Mouse (Mus musculus) midbrain, embryonic 10.5 days (tissue): ENCODE results near the gene Nr5a2. TPM values are rescaled to one million over a fixed set of nuclear protein-coding genes. Genes with fewer than 3 reads are reported as not detected.

Experiments
- DNase-seq: peaks from one replicate; pipeline ENCODE4 v3.0.0-alpha.2; 2017; ENCODE audit warnings: low spot score
- H3K27ac ChIP-seq: fragments of 300-500 bp; sonication (generic); replicated peaks from 2 replicates; pipeline ENCODE4 v1.5.1; 2016; ENCODE audit warnings: mild to moderate bottlenecking
- H3K27me3 ChIP-seq: fragments of 300-500 bp; sonication (generic); 2 replicates; pipeline ENCODE4 v1.6.1; 2016; ENCODE audit warnings: low read depth, mild to moderate bottlenecking; ENCODE audit not compliant: poor library complexity, severe bottlenecking
- H3K36me3 ChIP-seq: fragments of 300-500 bp; sonication (generic); 2 replicates; pipeline ENCODE4 v1.6.1; 2016; ENCODE audit warnings: mild to moderate bottlenecking, moderate library complexity
- H3K4me1 ChIP-seq: fragments of 300-500 bp; sonication (generic); 2 replicates; pipeline ENCODE4 v1.6.1; 2016
- H3K4me3 ChIP-seq: fragments of 300-500 bp; sonication (generic); 2 replicates; pipeline ENCODE4 v1.5.1; 2016; ENCODE audit warnings: mild to moderate bottlenecking, moderate library complexity
- H3K9me3 ChIP-seq: fragments of 300-500 bp; sonication (generic); replicated peaks from 2 replicates; pipeline ENCODE4 v1.6.1; 2016; ENCODE audit warnings: mild to moderate bottlenecking
- WGBS: fragments of 180-500 bp; shearing (Covaris S2); methylation state at CpG from one replicate; pipeline ENCODE4 v1.1.7; 2016; 5-methylcytosine and 5-hydroxymethylcytosine counted together
- polyA plus RNA-seq: library from polyadenylated mRNA; unstranded; fragments of >200 nt; fragmentation: Nextera tagmentation; extraction: Ambion mirVana; gene quantifications from 2 replicates; pipeline ENCODE4 v1.2.1, GENCODE M21; 2016

Gene Nr5a2
- polyA plus RNA-seq, 1 experiment from 2014 or later: 0.20 TPM

DNA sequence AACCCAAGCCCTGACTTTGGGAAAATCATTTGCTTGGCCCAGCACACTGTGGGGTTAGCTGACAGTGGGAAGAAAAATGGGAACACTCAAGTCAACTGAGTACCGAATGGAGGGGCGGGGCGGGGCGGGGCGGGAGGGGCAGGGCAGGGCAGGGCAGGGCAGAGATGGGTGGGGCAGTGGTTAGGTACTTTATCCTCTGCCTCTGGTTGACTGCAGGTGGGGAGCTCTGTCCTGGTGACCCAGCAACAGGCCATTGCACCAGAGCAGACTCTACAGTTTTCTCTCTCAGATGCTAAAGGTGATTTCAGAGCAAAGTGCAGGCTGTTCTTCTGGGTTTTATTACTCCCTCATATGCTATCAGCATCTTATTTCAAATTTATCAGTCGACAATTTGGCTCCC is 67.1 kb downstream of the Nr5a2 start:
- 90% methylated on average over 6 of the region's 6 CpGs for WGBS
- DNase-seq: no peak
- H3K4me1 ChIP-seq: peaks cover 7% of the 10 kb centered on the region

DNA sequence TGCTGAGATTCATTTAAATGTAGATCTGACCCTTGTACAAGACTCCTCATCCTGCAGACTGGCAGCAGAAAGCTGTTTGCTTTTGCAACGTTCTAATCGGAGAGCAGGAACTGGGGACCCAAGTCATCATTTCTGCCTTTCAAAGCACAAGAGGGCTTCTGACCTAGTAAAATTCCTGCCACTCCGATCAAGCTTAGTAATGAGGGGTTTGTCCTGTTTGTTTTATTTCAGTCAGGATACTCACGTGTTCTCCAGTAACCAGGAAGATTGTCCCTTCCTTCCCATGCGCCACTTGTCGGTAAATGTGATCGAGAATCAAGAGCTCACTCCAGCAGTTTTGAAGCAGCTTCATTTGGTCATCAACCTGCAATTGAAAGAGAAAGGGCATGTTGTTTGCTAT is 69.8 kb downstream of the Nr5a2 start:
- Histone ChIP-seq H3K4me1 (peaks cover 12% of the 10 kb centered on the region), H3K27ac (no peak overlapping the region), H3K9me3 (no peaks in the 10 kb centered on the region), H3K36me3 (no peaks in the 10 kb centered on the region), H3K4me3 (no peak overlapping the region), H3K27me3 (no peaks in the 10 kb centered on the region)
- 84% methylated on average over 7 of the region's 7 CpGs for WGBS
- no peak for DNase-seq

More for the DNA sequence above, 67.1 kb downstream of the Nr5a2 start:
- H3K36me3 ChIP-seq: no peaks in the 10 kb centered on the region
- no peaks in the 10 kb centered on the region for H3K9me3 ChIP-seq
- no peaks in the 10 kb centered on the region for H3K27me3 ChIP-seq
- H3K27ac ChIP-seq: no peak overlapping the region
- no peak overlapping the region for H3K4me3 ChIP-seq

DNA sequence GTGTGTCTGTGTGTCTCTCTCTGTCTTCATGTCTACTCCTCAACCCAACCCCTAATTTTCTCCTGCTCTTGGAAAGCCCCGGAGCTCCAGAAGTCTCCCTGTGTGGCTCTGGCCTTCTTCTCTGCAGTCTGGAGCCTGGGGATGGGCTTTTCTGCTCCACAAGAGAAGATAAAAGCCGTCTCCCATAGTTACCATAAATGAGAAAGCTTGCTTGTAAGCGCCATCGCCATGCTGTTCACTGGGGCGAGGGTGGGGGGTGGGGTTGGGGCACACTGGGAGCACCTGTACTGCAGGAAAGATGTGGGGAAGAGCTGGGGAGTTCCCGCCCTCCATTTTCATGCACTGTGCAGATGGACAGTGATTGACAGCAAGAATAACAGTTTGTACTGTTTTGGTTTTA is 71.5 kb downstream of the Nr5a2 start:
- no peaks in the 10 kb centered on the region for H3K27me3 ChIP-seq
- peak; percentile 17 for DNase-seq
- WGBS: 46% methylated on average over 6 of the region's 6 CpGs
- H3K4me3 ChIP-seq: no peak overlapping the region
- peak overlapping the region; percentile 49; the same call in 1 of the 2 replicates for H3K27ac ChIP-seq
- peaks cover 12% of the 10 kb centered on the region for H3K4me1 ChIP-seq
- H3K36me3 ChIP-seq: no peaks in the 10 kb centered on the region
- no peaks in the 10 kb centered on the region for H3K9me3 ChIP-seq

DNA sequence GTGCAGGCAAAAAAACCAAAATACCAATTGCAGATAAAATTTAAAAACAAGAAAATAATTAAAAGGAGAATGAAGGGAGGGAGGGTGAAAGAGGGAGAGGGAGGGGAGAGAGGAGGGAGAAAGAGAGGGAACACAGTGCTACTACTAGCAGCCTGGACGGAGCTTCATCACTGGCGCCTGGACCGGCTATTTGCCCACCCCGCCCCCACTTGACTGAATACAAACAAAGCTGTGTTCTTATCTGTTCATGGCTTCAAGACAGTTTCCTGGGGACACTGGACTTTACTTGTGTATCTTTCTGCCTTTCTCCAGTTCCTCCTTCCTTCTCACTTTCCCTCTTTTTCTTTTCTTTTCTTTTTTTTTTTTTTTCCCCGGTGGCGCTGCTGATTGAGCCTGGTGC is 73.6 kb downstream of the Nr5a2 start:
- Histone ChIP-seq H3K9me3 (no peaks in the 10 kb centered on the region), H3K4me3 (no peak overlapping the region), H3K36me3 (no peaks in the 10 kb centered on the region), H3K27me3 (no peaks in the 10 kb centered on the region), H3K27ac (no peak overlapping the region), H3K4me1 (peaks cover 12% of the 10 kb centered on the region)
- no peak for DNase-seq
- 51% methylated on average over 6 of the region's 6 CpGs for WGBS

DNA sequence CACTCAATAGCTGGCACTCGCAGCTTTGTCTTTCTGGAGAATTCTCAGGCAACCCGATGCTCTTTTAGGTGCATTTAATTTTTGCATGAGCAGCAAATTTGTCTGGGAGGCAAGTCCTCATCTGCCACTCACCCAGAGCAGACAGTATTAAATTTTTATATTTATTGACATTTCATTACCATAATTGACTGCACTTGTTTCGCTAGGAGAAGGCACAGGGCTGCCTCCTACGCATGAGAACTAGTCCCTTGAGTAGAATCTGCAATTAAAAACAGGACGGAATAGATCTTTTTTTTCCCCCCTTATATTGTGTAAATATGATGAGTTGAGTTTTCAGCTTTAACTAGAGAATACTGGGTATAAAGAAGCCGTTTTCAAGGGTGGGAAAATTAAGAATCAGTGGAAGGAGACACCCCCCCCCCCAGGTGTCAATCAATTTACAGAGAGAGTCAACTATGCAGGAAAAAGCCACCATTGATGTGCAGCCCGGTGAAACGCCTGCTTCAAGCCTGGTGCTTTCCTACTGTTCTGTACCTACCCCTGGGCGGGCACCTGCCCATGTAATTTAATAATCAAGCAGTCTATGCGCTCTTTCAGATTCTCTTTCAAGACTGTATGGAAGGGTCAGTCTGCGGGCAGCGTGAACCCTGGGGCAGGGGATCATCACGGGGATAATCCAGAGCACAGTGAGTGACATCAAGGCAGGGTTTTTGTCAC is 76.6 kb downstream of the Nr5a2 start:
- no peaks in the 10 kb centered on the region for H3K36me3 ChIP-seq
- H3K9me3 ChIP-seq: no peaks in the 10 kb centered on the region
- no peak overlapping the region for H3K4me3 ChIP-seq
- no peaks in the 10 kb centered on the region for H3K27me3 ChIP-seq
- H3K27ac ChIP-seq: no peak overlapping the region
- H3K4me1 ChIP-seq: peaks cover 8% of the 10 kb centered on the region
- DNase-seq: no peak
- WGBS: 84% methylated on average over 13 of the region's 13 CpGs

DNA sequence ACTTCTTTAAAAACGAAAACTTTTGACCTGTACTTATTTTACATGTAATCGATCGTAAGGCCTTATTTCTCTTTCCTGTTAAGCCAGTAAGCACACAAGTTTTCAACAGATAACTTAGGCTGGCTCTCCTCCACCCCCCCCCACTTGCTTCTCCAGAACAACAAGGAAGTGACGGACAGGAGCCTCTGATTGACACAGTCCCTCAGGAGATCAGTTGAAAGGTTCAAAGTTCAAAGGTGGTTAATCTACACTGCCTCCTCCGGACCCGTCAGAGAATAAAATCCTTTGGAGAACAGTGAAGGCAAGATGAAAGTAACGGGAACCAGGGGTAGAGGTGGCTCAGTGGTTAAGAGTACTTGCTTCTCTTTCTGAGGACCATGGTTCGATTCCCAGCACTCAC is 80.0 kb downstream of the Nr5a2 start:
- 85% methylated on average over 8 of the region's 8 CpGs for WGBS
- Histone ChIP-seq H3K4me3 (no peak overlapping the region), H3K9me3 (no peaks in the 10 kb centered on the region), H3K27ac (no peak overlapping the region), H3K36me3 (no peaks in the 10 kb centered on the region), H3K27me3 (no peaks in the 10 kb centered on the region), H3K4me1 (no peaks in the 10 kb centered on the region)
- DNase-seq: no peak

DNA sequence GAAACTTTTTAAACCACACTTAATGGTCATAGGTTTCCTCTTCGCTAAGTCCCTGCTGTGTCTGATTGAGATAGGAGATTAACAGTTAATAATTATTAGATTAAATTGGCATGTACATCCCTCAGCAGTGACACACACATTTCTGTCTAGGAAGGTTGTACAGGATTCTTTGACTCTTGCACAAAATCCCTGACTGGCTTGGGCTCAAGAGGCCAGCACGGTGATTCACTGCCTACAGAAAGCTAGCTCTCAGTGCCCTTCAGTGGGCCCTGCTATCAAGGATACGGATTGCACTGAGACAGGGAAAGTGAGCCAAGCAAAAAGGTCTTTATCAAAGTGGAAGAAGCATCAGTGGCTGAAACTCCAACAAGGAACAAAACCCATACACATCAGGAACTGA is 85.2 kb downstream of the Nr5a2 start:
- Histone ChIP-seq H3K36me3 (no peaks in the 10 kb centered on the region), H3K4me1 (no peaks in the 10 kb centered on the region), H3K27ac (no peak overlapping the region), H3K9me3 (no peaks in the 10 kb centered on the region), H3K4me3 (no peak overlapping the region), H3K27me3 (no peaks in the 10 kb centered on the region)
- no peak for DNase-seq
- 93% methylated on average over 3 of the region's 3 CpGs for whole genome bisulfite sequencing

DNA sequence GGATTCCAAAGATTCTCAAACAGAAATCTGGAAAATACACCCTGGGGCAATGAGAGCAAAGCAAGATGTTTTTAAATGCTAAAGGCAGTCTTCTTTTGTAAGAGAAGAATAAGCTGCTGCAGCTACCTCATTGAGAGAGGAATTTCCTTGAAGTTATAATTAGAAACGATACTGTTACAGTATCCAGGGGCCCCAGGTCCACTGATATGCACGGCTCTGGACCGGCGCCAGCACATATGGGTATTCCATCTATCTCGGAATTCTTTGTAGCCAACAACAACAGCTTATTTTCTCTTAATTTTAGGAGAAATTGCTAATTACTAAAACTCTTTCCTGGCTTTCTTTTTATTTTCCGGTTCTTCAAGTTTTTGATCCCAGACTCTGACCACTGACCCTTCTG is 91.3 kb downstream of the Nr5a2 start:
- Histone ChIP-seq H3K4me1 (no peaks in the 10 kb centered on the region), H3K27me3 (no peaks in the 10 kb centered on the region), H3K9me3 (no peaks in the 10 kb centered on the region), H3K36me3 (no peaks in the 10 kb centered on the region), H3K27ac (no peak overlapping the region), H3K4me3 (no peak overlapping the region)
- no peak for DNase-seq
- WGBS: 89% methylated on average over 6 of the region's 6 CpGs

DNA sequence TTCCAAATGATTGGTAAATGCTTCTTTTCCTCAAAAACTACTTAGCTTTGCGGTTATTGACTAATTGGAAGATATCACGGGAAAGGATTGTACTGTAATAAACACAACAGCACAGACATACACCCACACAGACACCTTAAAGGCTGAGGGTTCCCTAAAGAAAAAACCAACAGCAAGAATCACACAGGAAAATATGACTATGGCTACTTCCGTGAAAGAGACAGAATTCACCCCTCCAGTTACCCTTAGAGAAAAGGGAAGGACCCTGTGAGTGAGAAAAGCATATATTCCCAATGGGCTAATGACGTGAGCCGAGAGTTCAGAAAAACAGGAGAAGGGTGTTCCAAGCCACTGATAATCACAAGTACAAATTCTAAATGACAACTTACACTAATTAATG is 92.0 kb downstream of the Nr5a2 start:
- no peaks in the 10 kb centered on the region for H3K9me3 ChIP-seq
- H3K4me3 ChIP-seq: no peak overlapping the region
- no peak overlapping the region for H3K27ac ChIP-seq
- H3K36me3 ChIP-seq: no peaks in the 10 kb centered on the region
- H3K27me3 ChIP-seq: no peaks in the 10 kb centered on the region
- WGBS: 91% methylated on average over 5 of the region's 5 CpGs
- no peak for DNase-seq
- H3K4me1 ChIP-seq: no peaks in the 10 kb centered on the region

DNA sequence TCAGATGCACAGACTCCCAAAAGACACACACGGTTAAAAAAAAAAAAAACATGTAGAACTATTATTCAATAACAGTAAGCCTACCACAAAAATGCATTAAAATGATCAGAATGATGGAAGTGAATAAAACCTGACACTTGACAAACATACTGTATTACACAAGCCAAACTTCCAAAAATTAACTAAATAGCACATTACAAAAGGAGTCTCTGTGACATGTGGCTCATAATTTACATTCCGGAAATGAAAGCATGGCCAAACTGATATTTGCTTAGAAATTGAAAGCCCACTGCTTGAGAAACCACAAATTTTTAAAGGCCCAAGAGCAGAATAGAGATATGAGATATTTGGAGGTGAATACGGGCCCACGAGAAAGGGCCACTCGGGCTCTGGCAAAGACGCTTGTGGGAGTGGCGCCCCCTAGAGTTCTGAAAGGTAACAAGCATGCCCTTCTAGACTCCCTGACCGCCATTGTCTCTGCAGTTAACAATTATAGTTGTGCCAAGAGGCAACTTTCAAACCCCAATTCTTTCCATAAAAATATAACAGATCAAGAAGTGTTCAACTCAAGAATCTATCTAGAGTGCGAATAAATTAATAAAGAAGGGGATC is 93.7 kb downstream of the Nr5a2 start:
- Histone ChIP-seq H3K9me3 (no peaks in the 10 kb centered on the region), H3K27me3 (no peaks in the 10 kb centered on the region), H3K4me3 (no peak overlapping the region), H3K4me1 (no peaks in the 10 kb centered on the region), H3K27ac (no peak overlapping the region), H3K36me3 (no peaks in the 10 kb centered on the region)
- 74% methylated on average over 9 of the region's 9 CpGs for WGBS
- no peak for DNase-seq

DNA sequence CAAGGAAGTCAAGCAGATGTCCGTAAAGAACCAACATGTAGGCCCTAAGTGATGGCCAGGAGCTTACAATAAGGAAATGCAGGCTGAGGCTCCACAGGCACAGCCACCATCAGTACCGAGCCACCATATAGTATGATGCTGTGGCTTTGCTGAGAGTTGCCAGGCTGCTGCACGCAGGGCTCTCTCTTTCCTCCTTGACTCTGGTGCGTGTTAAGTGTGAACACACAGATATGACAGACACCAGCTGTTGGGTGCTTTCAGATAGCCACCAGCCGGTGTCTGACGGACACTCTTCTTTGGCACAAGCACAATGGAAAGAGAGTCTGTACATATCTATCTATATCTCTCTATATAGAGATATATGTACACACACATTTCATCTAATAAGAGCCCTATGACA is 97.0 kb downstream of the Nr5a2 start:
- H3K27me3 ChIP-seq: no peaks in the 10 kb centered on the region
- 91% methylated on average over 6 of the region's 6 CpGs for whole genome bisulfite sequencing

DNA sequence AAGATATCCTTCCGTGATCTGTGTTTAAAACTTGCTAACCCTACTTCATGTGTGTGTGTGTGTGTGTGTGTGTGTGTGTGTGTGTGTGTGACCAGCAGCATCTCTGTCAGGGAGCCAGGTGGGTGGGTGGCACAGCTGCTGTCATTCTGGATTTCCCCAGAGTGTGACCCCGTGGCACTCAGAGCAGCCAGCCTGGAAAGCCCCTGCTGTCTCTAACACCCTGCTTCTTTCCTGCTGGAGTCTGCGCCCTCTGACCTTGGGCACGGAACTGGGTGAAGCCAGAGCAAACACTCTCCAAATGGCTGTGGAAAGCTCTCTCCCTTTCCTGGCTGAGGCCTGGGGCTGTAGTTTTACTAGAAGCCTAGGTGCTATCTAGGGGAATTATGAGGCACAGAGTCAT is 100.8 kb downstream of the Nr5a2 start:
- DNase-seq: no peak
- no peaks in the 10 kb centered on the region for H3K36me3 ChIP-seq
- whole genome bisulfite sequencing: 57% methylated on average over 4 of the region's 4 CpGs
- no peak overlapping the region for H3K4me3 ChIP-seq
- no peaks in the 10 kb centered on the region for H3K9me3 ChIP-seq
- peak overlapping the region; percentile 42; the same call in 1 of the 2 replicates for H3K27ac ChIP-seq
- no peaks in the 10 kb centered on the region for H3K27me3 ChIP-seq
- H3K4me1 ChIP-seq: peaks cover 15% of the 10 kb centered on the region

More for the DNA sequence above, 97.0 kb downstream of the Nr5a2 start:
- H3K4me3 ChIP-seq: no peak overlapping the region
- DNase-seq: no peak
- no peaks in the 10 kb centered on the region for H3K36me3 ChIP-seq
- no peaks in the 10 kb centered on the region for H3K9me3 ChIP-seq
- no peak overlapping the region for H3K27ac ChIP-seq
- peaks cover 13% of the 10 kb centered on the region for H3K4me1 ChIP-seq

DNA sequence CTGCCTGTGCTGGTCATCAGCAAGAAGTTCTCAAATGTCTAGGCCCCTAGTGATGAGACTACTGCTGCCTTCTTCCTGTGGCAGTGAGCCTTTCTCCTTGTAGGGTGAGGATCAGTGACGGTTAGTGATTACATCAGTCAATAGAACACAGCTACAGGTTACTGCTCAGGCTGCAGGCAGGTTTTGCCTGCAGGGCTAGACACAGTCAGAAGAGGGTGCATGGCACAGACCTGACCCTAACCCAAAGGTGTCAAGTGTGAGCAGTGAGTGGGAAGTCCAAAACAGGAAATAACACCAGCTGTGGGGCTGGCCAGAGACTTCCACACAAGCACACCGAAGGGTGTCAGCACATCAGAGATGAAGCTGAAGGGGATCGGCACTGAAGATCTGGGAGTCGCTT is 101.5 kb downstream of the Nr5a2 start:
- no peaks in the 10 kb centered on the region for H3K9me3 ChIP-seq
- no peaks in the 10 kb centered on the region for H3K36me3 ChIP-seq
- no peaks in the 10 kb centered on the region for H3K27me3 ChIP-seq
- H3K4me3 ChIP-seq: no peak overlapping the region
- no peak overlapping the region for H3K27ac ChIP-seq
- DNase-seq: no peak
- WGBS: 77% methylated on average over 4 of the region's 4 CpGs
- peaks cover 15% of the 10 kb centered on the region for H3K4me1 ChIP-seq
